ENCODE assay signal across 17 mouse cellular contexts in genomic region chr15:85350144-85350543, GRCm38 (mm10).
"Had no signal": no experiment of that assay in that cellular context is flagged by ENCODE, and none has a peak within 500 bp of the region (broad histone marks: within the 10 kb centered on the region; RNA-seq: fewer than 3 reads in every experiment).

No protein-coding gene starts in this region.

- H3K36me3 ChIP-seq: intestine, embryonic 15.5 days had no signal

- DNase-seq: kidney, adult 18-20 months; kidney, adult 9 months; kidney, postnatal 14 days; layer of hippocampus, adult 9-11 months; left cerebral cortex, postnatal 4 days; lung, adult 2 months; lung, postnatal 14 days; thymus, adult 18-20 months; thymus, postnatal 4 days had no signal

- H3K27me3 ChIP-seq: intestine, embryonic 15.5 days; limb, embryonic 12.5 days; limb, embryonic 15.5 days; midbrain, embryonic 13.5 days had no signal

- H3K9ac ChIP-seq: intestine, embryonic 15.5 days; limb, embryonic 12.5 days; limb, embryonic 15.5 days; midbrain, embryonic 13.5 days had no signal

- H3K4me2 ChIP-seq: intestine, embryonic 15.5 days; limb, embryonic 12.5 days; limb, embryonic 15.5 days; midbrain, embryonic 13.5 days had no signal

- H3K4me1 ChIP-seq: intestine, embryonic 15.5 days; limb, embryonic 15.5 days had no signal

- H3K27ac ChIP-seq: intestine, embryonic 15.5 days; layer of hippocampus, adult 2 months; left cerebral cortex, adult 2 months; limb, embryonic 12.5 days; limb, embryonic 15.5 days; macrophage; midbrain, embryonic 10.5 days; midbrain, embryonic 13.5 days had no signal

- H3K4me3 ChIP-seq: intestine, embryonic 15.5 days; layer of hippocampus, adult 2 months; left cerebral cortex, adult 2 months; limb, embryonic 12.5 days; limb, embryonic 15.5 days; midbrain, embryonic 10.5 days; midbrain, embryonic 13.5 days had no signal

- ATAC-seq: intestine, embryonic 15.5 days; midbrain, embryonic 13.5 days had no signal

- H3K9me3 ChIP-seq: intestine, embryonic 15.5 days; limb, embryonic 12.5 days; limb, embryonic 15.5 days; midbrain, embryonic 10.5 days; midbrain, embryonic 13.5 days had no signal
